Mouse (Mus musculus): Measurements from ENCODE around the gene Fbxo28. TPM values are rescaled to one million over a fixed set of nuclear protein-coding genes. Genes with fewer than 3 reads are reported as not detected.
A peak's percentile ranks its signal among the peaks of the same experiment; 100 is the strongest.

Fbxo28 gene
- polyA plus RNA-seq, 1 experiment, result 7.3 TPM

DNA sequence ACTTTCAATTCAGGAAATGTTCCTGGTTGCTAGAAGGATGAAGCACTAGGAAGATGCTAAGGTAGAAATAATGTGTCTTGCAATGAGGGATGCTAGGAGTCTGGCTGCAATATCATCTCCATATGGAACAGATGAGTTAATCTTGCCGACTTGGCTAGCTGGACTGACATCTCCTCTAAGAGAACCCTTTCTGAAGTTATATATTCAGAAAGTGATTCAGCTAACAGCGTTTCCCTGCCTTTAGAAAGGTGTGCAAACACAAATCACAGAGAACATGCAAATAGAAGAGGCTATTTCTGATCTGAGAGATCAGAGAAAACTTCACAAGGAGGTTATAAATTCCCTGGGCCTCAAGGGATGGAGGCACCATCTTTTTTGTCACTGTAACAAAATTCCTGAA is 4.4 kb upstream of the Fbxo28 start:
- no peak for DNase-seq (ENCODE audit: low read depth in 1 of 2, low spot score in 2 of 2)
- H3K4me3 ChIP-seq (ENCODE audit: extremely low read depth, insufficient read depth, insufficient read length), result no peak overlapping the region
- WGBS, result 79% methylated on average over 2 of the region's 2 CpGs
- peaks cover 3% of the 10 kb centered on the region; the same call in 1 of the 2 replicates for H3K4me1 ChIP-seq (ENCODE audit: control insufficient read depth, insufficient read depth, insufficient read length)
- no peak for TF ChIP-seq CTCF (IDR thresholded peaks at IDR 0.05; ENCODE audit: extremely low read depth, insufficient read depth, insufficient read length, insufficient replicate concordance)
- TF ChIP-seq POLR2A (IDR thresholded peaks at IDR 0.05; ENCODE audit: low read depth, low read length), result no peak
- no peak overlapping the region for H3K27ac ChIP-seq (ENCODE audit: insufficient read depth, low read length)
- H3K27me3 ChIP-seq (ENCODE audit: control insufficient read depth, insufficient read depth, low read length), result no peaks in the 10 kb centered on the region
- no peaks in the 10 kb centered on the region for H3K36me3 ChIP-seq (ENCODE audit: control insufficient read depth, insufficient read depth, low read length)

DNA sequence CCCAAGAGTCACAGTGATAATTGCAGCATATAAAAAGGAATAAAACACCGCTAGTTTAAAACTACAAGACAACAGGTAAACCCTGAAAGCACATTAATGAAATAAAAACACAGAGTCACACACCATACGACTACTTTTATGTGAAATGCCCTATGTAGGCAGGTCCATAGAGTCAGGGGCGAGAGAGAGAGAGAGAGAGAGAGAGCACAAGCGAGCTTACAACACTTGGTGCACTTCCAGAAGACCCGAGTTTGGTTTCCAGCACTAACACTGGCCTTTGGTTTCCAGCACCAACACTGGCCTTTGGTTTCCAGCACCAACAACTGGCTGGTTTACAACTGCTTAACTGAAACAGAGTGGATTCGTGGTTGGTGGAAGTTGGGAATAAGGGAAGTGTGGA is 564 bp upstream of the Fbxo28 start:
- no peak for TF ChIP-seq CTCF (IDR thresholded peaks at IDR 0.05; ENCODE audit: extremely low read depth, insufficient read depth, insufficient read length, insufficient replicate concordance)
- 29% methylated on average over 6 of the region's 6 CpGs for WGBS
- Histone ChIP-seq H3K4me1 (ENCODE audit: control insufficient read depth, insufficient read depth, insufficient read length) (peaks cover 7% of the 10 kb centered on the region; the same call in 1 of the 2 replicates), H3K27me3 (ENCODE audit: control insufficient read depth, insufficient read depth, low read length) (no peaks in the 10 kb centered on the region), H3K4me3 (ENCODE audit: extremely low read depth, insufficient read depth, insufficient read length) (peak overlapping the region; percentile 2), H3K27ac (ENCODE audit: insufficient read depth, low read length) (no peak overlapping the region), H3K36me3 (ENCODE audit: control insufficient read depth, insufficient read depth, low read length) (no peaks in the 10 kb centered on the region)
- no peak for DNase-seq (ENCODE audit: low read depth in 1 of 2, low spot score in 2 of 2)

DNA sequence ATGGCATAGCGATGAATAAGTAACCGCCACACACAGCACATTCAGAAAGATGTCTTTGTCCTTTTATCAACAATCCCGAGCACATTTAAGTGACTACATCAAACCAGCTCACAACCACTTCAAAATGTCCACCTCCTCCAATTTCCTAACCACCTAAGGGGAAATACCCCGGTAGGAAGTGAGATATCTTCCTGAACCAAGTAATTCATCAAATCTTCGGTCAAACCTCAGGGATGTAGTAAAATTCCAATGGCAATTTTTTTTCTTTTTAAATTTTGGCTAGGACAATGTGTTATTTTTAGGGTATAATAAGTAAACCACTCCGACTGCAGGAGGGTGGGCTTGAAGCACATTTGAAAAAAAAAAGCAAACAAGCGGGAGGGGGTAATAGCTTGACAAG is 1.1 kb downstream of the Fbxo28 start:
- DNase-seq (ENCODE audit: low read depth in 1 of 2, low spot score in 2 of 2), result no peak
- no peak for TF ChIP-seq CTCF (IDR thresholded peaks at IDR 0.05; ENCODE audit: extremely low read depth, insufficient read depth, insufficient read length, insufficient replicate concordance)
- TF ChIP-seq POLR2A (IDR thresholded peaks at IDR 0.05; ENCODE audit: low read depth, low read length), result no peak
- Histone ChIP-seq H3K27me3 (ENCODE audit: control insufficient read depth, insufficient read depth, low read length) (no peaks in the 10 kb centered on the region), H3K36me3 (ENCODE audit: control insufficient read depth, insufficient read depth, low read length) (no peaks in the 10 kb centered on the region), H3K4me1 (ENCODE audit: control insufficient read depth, insufficient read depth, insufficient read length) (peaks cover 7% of the 10 kb centered on the region; the same call in 1 of the 2 replicates), H3K4me3 (ENCODE audit: extremely low read depth, insufficient read depth, insufficient read length) (peak overlapping the region; percentile 100), H3K27ac (ENCODE audit: insufficient read depth, low read length) (no peak overlapping the region)
- WGBS, result 41% methylated on average over 7 of the region's 7 CpGs

DNA sequence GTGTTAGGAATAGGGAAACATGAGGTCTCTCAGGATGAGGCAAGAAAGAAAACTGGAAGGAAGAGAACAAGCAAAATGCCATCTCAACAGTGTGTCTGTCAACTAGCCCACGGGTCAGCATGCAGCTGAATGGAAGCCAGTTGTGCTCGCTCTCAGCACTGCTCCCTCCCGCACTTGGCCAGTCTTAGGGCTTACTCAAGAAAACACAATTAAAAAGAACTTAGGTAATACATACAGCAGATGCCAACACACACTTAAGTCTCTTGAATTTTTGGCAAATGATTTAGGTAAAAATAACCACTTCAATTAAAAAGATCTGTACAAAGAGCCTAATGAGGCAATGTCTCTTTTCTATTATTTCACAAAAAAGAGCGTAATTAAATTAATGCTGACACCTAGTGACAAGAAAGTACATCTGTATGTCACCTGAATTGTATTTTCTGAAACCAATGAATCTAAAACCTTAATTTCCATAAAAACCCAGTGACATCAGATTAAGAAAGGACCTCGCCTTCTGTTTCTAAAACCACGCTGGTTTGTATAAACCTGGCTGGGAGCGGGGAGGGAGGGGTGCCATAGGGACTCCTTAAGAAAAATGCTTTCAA is 2.4 kb downstream of the Fbxo28 start:
- no peak for DNase-seq (ENCODE audit: low read depth in 1 of 2, low spot score in 2 of 2)
- 78% methylated on average over 7 of the region's 7 CpGs for WGBS
- H3K27me3 ChIP-seq (ENCODE audit: control insufficient read depth, insufficient read depth, low read length), result no peaks in the 10 kb centered on the region
- no peaks in the 10 kb centered on the region for H3K36me3 ChIP-seq (ENCODE audit: control insufficient read depth, insufficient read depth, low read length)
- peaks cover 7% of the 10 kb centered on the region; the same call in 1 of the 2 replicates for H3K4me1 ChIP-seq (ENCODE audit: control insufficient read depth, insufficient read depth, insufficient read length)
- no peak for TF ChIP-seq POLR2A (IDR thresholded peaks at IDR 0.05; ENCODE audit: low read depth, low read length)
- no peak for TF ChIP-seq CTCF (IDR thresholded peaks at IDR 0.05; ENCODE audit: extremely low read depth, insufficient read depth, insufficient read length, insufficient replicate concordance)
- H3K4me3 ChIP-seq (ENCODE audit: extremely low read depth, insufficient read depth, insufficient read length), result no peak overlapping the region
- H3K27ac ChIP-seq (ENCODE audit: insufficient read depth, low read length), result no peak overlapping the region

DNA sequence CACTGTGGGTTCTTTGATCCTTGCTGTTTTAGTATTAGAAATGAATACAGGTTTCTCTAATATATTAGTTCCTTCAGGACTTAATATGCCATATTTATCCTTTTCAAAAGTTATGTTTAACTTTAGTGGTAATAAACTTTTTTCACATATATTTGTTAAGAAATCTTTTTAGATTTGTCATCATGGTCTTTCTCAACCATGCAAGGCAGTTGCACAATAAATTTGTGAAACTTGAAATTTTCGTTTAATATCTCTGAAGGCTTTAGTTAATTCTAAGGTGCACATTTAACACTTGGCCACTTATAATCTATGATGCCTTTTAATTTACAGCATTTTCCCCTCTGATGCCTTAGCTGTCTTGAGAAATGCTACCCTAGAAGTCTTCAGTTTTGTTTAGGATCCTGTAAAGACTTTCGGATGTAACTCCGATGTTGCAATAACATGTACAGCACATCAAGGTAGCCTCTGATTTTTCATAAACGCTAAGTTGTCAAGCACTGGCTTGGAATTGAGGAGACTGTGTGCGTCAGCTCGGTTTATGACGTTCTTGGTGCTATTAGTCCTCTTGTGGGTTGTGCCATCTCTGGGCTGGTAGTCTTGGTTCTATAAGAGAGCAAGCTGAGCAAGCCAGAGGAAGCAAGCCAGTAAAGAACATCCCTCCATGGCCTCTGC is 7.5 kb downstream of the Fbxo28 start:
- TF ChIP-seq POLR2A (IDR thresholded peaks at IDR 0.05; ENCODE audit: low read depth, low read length), result no peak
- Histone ChIP-seq H3K4me3 (ENCODE audit: extremely low read depth, insufficient read depth, insufficient read length) (no peak overlapping the region), H3K27ac (ENCODE audit: insufficient read depth, low read length) (no peak overlapping the region), H3K27me3 (ENCODE audit: control insufficient read depth, insufficient read depth, low read length) (no peaks in the 10 kb centered on the region), H3K36me3 (ENCODE audit: control insufficient read depth, insufficient read depth, low read length) (peaks cover 5% of the 10 kb centered on the region; the same call in 1 of the 2 replicates), H3K4me1 (ENCODE audit: control insufficient read depth, insufficient read depth, insufficient read length) (0 out of 2 replicates have a peak, but pooled peaks cover 1% of the 10 kb centered on the region)
- WGBS, result 92% methylated on average over 7 of the region's 7 CpGs
- DNase-seq (ENCODE audit: low read depth in 1 of 2, low spot score in 2 of 2), result no peak

DNA sequence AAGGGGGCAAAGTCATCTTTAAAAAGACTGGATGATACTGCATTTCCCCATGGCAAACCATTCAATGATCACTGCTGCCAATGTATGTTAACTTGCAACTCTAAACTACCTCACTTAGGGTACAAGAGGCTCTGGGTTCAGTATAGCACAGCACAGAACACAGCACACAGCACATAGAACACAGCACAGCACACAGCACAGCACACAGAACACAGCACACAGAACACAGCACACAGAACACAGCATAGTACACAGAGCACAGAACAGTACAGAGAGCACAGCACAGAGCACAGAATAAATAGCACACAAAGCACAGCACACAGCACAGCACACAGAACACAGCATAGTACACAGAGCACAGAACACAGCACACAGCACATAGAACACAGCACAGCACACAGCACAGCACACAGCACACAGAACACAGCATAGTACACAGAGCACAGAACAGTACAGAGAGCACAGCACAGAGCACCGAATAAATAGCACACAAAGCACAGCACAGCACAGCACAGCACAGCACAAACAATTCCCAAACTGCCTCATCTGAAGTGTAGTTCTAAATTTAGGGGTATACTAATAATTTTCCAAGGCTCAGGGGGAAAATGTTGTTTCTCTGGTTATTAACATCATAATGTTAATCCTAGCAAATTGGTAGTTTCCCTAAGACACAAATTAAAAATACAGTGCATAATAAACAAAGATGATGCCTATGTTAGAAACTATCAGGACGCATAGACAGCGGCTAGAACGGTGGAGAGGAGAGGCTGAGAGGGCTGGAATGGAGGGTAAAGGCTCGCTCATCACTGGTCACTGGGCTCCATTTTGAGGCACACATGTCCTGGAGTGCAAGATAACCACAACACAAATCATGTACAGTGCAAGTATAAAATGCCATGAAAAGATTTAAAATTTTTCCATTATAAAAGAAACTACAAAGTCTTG is 9.1 kb downstream of the Fbxo28 start:
- Histone ChIP-seq H3K27ac (ENCODE audit: insufficient read depth, low read length) (no peak overlapping the region), H3K4me3 (ENCODE audit: extremely low read depth, insufficient read depth, insufficient read length) (no peak overlapping the region), H3K4me1 (ENCODE audit: control insufficient read depth, insufficient read depth, insufficient read length) (no peaks in the 10 kb centered on the region), H3K36me3 (ENCODE audit: control insufficient read depth, insufficient read depth, low read length) (peaks cover 9% of the 10 kb centered on the region; the same call in 1 of the 2 replicates), H3K27me3 (ENCODE audit: control insufficient read depth, insufficient read depth, low read length) (no peaks in the 10 kb centered on the region)
- DNase-seq (ENCODE audit: low read depth in 1 of 2, low spot score in 2 of 2), result no peak
- 97% methylated on average over 5 of the region's 5 CpGs for WGBS
- no peak for TF ChIP-seq POLR2A (IDR thresholded peaks at IDR 0.05; ENCODE audit: low read depth, low read length)
